Mouse (Mus musculus): Measurements from ENCODE around the gene Olfr823. TPM values are rescaled to one million over a fixed set of nuclear protein-coding genes. Genes with fewer than 3 reads are reported as not detected.
A peak's percentile ranks its signal among the peaks of the same experiment; 100 is the strongest.
"Not testable (repeated sequence)": the region's sequence is repeated elsewhere in the genome, so short reads cannot be mapped to it uniquely, and the experiment has no call there.

Olfr823 gene
- not detected in 2 replicates for polyA plus RNA-seq (2014; fragmentation: Nextera tagmentation; extraction: Ambion mirVana)

- 83% methylated on average over 1 of the region's 1 CpGs for WGBS
- ATAC-seq (replicated peaks; ENCODE audit: low FRiP score, low TSS enrichment, low read depth) = not testable (repeated sequence)
Observed at GRCm38 (mm10) chr10:130115283-130115682, at the start of gene Olfr823. Olfr823 (minus strand) TSS chr10:130115383.

GRCm38 (mm10) chr10:130144121-130144520 is 28.9 kb upstream of the Olfr823 start:
- Histone ChIP-seq H3K4me2 (ENCODE audit: low read length) (no peak overlapping the region), H3K9me3 (ENCODE audit: control insufficient read depth, low read length) (no peaks in the 10 kb centered on the region), H3K27ac (ENCODE audit: low read depth) (no peak overlapping the region), H3K4me1 (replicated peaks; ENCODE audit: control insufficient read depth, insufficient read depth, low read length) (no peaks in the 10 kb centered on the region), H3K4me3 (ENCODE audit: low read depth, low read length) (no peak overlapping the region), H3K9ac (ENCODE audit: low read length) (no peak overlapping the region), H3K36me3 (ENCODE audit: control insufficient read depth, insufficient read depth, low read length) (no peaks in the 10 kb centered on the region), H3K27me3 (replicated peaks; ENCODE audit: control insufficient read depth, insufficient read depth, low read length) (no peaks in the 10 kb centered on the region)
- 89% methylated on average over 5 of the region's 5 CpGs for WGBS
- DNase-seq (ENCODE audit: low spot score) (no peak), ATAC-seq (replicated peaks; ENCODE audit: low FRiP score, low TSS enrichment, low read depth) (no peak)

More at GRCm38 (mm10) chr10:130115283-130115682, at the start of gene Olfr823:
- not testable (repeated sequence) for DNase-seq (ENCODE audit: low spot score); H3K9me3 ChIP-seq (ENCODE audit: control insufficient read depth, low read length); H3K9ac ChIP-seq (ENCODE audit: low read length); H3K4me1 ChIP-seq (replicated peaks; ENCODE audit: control insufficient read depth, insufficient read depth, low read length); H3K27ac ChIP-seq (ENCODE audit: low read depth); H3K27me3 ChIP-seq (replicated peaks; ENCODE audit: control insufficient read depth, insufficient read depth, low read length); H3K4me3 ChIP-seq (ENCODE audit: low read depth, low read length); H3K4me2 ChIP-seq (ENCODE audit: low read length); H3K36me3 ChIP-seq (ENCODE audit: control insufficient read depth, insufficient read depth, low read length)

GRCm38 (mm10) chr10:130142481-130142880 is 27.3 kb upstream of the Olfr823 start:
- not testable (repeated sequence) for H3K4me1 ChIP-seq (replicated peaks; ENCODE audit: control insufficient read depth, insufficient read depth, low read length); ATAC-seq (replicated peaks; ENCODE audit: low FRiP score, low TSS enrichment, low read depth); H3K9ac ChIP-seq (ENCODE audit: low read length); DNase-seq (ENCODE audit: low spot score); H3K36me3 ChIP-seq (ENCODE audit: control insufficient read depth, insufficient read depth, low read length); H3K9me3 ChIP-seq (ENCODE audit: control insufficient read depth, low read length); H3K4me3 ChIP-seq (ENCODE audit: low read depth, low read length); H3K4me2 ChIP-seq (ENCODE audit: low read length); H3K27ac ChIP-seq (ENCODE audit: low read depth); H3K27me3 ChIP-seq (replicated peaks; ENCODE audit: control insufficient read depth, insufficient read depth, low read length)
- 84% methylated on average over 5 of the region's 5 CpGs for WGBS

GRCm38 (mm10) chr10:130134811-130135210 is 19.6 kb upstream of the Olfr823 start:
- no peaks in the 10 kb centered on the region for H3K4me1 ChIP-seq (replicated peaks; ENCODE audit: control insufficient read depth, insufficient read depth, low read length)
- no peaks in the 10 kb centered on the region for H3K27me3 ChIP-seq (replicated peaks; ENCODE audit: control insufficient read depth, insufficient read depth, low read length)
- ATAC-seq (replicated peaks; ENCODE audit: low FRiP score, low TSS enrichment, low read depth) = no peak
- H3K9me3 ChIP-seq (ENCODE audit: control insufficient read depth, low read length) = no peaks in the 10 kb centered on the region
- no peak overlapping the region for H3K27ac ChIP-seq (ENCODE audit: low read depth)
- H3K4me2 ChIP-seq (ENCODE audit: low read length) = no peak overlapping the region
- no peak overlapping the region for H3K4me3 ChIP-seq (ENCODE audit: low read depth, low read length)
- no peak for DNase-seq (ENCODE audit: low spot score)
- no peak overlapping the region for H3K9ac ChIP-seq (ENCODE audit: low read length)
- no peaks in the 10 kb centered on the region for H3K36me3 ChIP-seq (ENCODE audit: control insufficient read depth, insufficient read depth, low read length)

GRCm38 (mm10) chr10:130129900-130130299 is 14.7 kb upstream of the Olfr823 start, which contains the start of gene Olfr824:
Olfr824 (minus strand) TSS chr10:130130000.
- not testable (repeated sequence) for H3K9me3 ChIP-seq (ENCODE audit: control insufficient read depth, low read length); H3K9ac ChIP-seq (ENCODE audit: low read length); H3K27ac ChIP-seq (ENCODE audit: low read depth); H3K4me1 ChIP-seq (replicated peaks; ENCODE audit: control insufficient read depth, insufficient read depth, low read length); H3K27me3 ChIP-seq (replicated peaks; ENCODE audit: control insufficient read depth, insufficient read depth, low read length); ATAC-seq (replicated peaks; ENCODE audit: low FRiP score, low TSS enrichment, low read depth); DNase-seq (ENCODE audit: low spot score); H3K36me3 ChIP-seq (ENCODE audit: control insufficient read depth, insufficient read depth, low read length); H3K4me2 ChIP-seq (ENCODE audit: low read length); H3K4me3 ChIP-seq (ENCODE audit: low read depth, low read length)

GRCm38 (mm10) chr10:130116045-130116444 is 862 bp upstream of the Olfr823 start:
- H3K9me3 ChIP-seq (ENCODE audit: control insufficient read depth, low read length); H3K27ac ChIP-seq (ENCODE audit: low read depth); H3K27me3 ChIP-seq (replicated peaks; ENCODE audit: control insufficient read depth, insufficient read depth, low read length); ATAC-seq (replicated peaks; ENCODE audit: low FRiP score, low TSS enrichment, low read depth); H3K4me1 ChIP-seq (replicated peaks; ENCODE audit: control insufficient read depth, insufficient read depth, low read length); H3K9ac ChIP-seq (ENCODE audit: low read length); H3K36me3 ChIP-seq (ENCODE audit: control insufficient read depth, insufficient read depth, low read length); H3K4me2 ChIP-seq (ENCODE audit: low read length); H3K4me3 ChIP-seq (ENCODE audit: low read depth, low read length); DNase-seq (ENCODE audit: low spot score): not testable (repeated sequence)
- 80% methylated on average over 3 of the region's 3 CpGs for WGBS

- no peak for DNase-seq (ENCODE audit: low spot score)
- Histone ChIP-seq H3K27me3 (replicated peaks; ENCODE audit: control insufficient read depth, insufficient read depth, low read length) (no peaks in the 10 kb centered on the region), H3K9me3 (ENCODE audit: control insufficient read depth, low read length) (no peaks in the 10 kb centered on the region), H3K4me2 (ENCODE audit: low read length) (no peak overlapping the region), H3K4me3 (ENCODE audit: low read depth, low read length) (no peak overlapping the region), H3K4me1 (replicated peaks; ENCODE audit: control insufficient read depth, insufficient read depth, low read length) (no peaks in the 10 kb centered on the region), H3K27ac (ENCODE audit: low read depth) (no peak overlapping the region), H3K36me3 (ENCODE audit: control insufficient read depth, insufficient read depth, low read length) (no peaks in the 10 kb centered on the region), H3K9ac (ENCODE audit: low read length) (no peak overlapping the region)
- no peak for ATAC-seq (replicated peaks; ENCODE audit: low FRiP score, low TSS enrichment, low read depth)
Observed at GRCm38 (mm10) chr10:130096104-130096503, 19.1 kb downstream of the Olfr823 start.

- Histone ChIP-seq H3K27me3 (replicated peaks; ENCODE audit: control insufficient read depth, insufficient read depth, low read length) (no peaks in the 10 kb centered on the region), H3K27ac (ENCODE audit: low read depth) (no peak overlapping the region), H3K4me1 (replicated peaks; ENCODE audit: control insufficient read depth, insufficient read depth, low read length) (no peaks in the 10 kb centered on the region), H3K4me3 (ENCODE audit: low read depth, low read length) (no peak overlapping the region), H3K36me3 (ENCODE audit: control insufficient read depth, insufficient read depth, low read length) (no peaks in the 10 kb centered on the region), H3K4me2 (ENCODE audit: low read length) (no peak overlapping the region), H3K9me3 (ENCODE audit: control insufficient read depth, low read length) (no peaks in the 10 kb centered on the region), H3K9ac (ENCODE audit: low read length) (no peak overlapping the region)
- peak; percentile 66; the same call in 1 of the 2 replicates for ATAC-seq (replicated peaks; ENCODE audit: low FRiP score, low TSS enrichment, low read depth)
- peak; percentile 84 for DNase-seq (ENCODE audit: low spot score)
- 14% methylated on average over 5 of the region's 5 CpGs for WGBS
Observed at GRCm38 (mm10) chr10:130092838-130093440, 22.2 kb downstream of the Olfr823 start.

- H3K4me2 ChIP-seq (ENCODE audit: low read length) = no peak within 1 kb of the TSS
- no peaks in the 10 kb centered on the region for H3K9me3 ChIP-seq (ENCODE audit: control insufficient read depth, low read length)
- H3K27ac ChIP-seq (ENCODE audit: low read depth) = no peak within 1 kb of the TSS
- no peaks in the 10 kb centered on the region for H3K36me3 ChIP-seq (ENCODE audit: control insufficient read depth, insufficient read depth, low read length)
- DNase-seq (ENCODE audit: low spot score) = no peak
- no peak within 1 kb of the TSS for H3K4me3 ChIP-seq (ENCODE audit: low read depth, low read length)
- H3K9ac ChIP-seq (ENCODE audit: low read length) = no peak within 1 kb of the TSS
- ATAC-seq (replicated peaks; ENCODE audit: low FRiP score, low TSS enrichment, low read depth) = no peak
- H3K4me1 ChIP-seq (replicated peaks; ENCODE audit: control insufficient read depth, insufficient read depth, low read length) = no peaks in the 10 kb centered on the region
- no peaks in the 10 kb centered on the region for H3K27me3 ChIP-seq (replicated peaks; ENCODE audit: control insufficient read depth, insufficient read depth, low read length)
Observed at GRCm38 (mm10) chr10:130070910-130071309, 44.3 kb downstream of the Olfr823 start, which contains the start of gene Olfr822. Olfr822 (plus strand) TSS chr10:130071210.
